Mouse (Mus musculus) CH12F3 (cell line): ENCODE results near the gene Ism2.
"Not testable (repeated sequence)": the region's sequence is repeated elsewhere in the genome, so short reads cannot be mapped to it uniquely, and the experiment has no call there.

ENCODE experiments used
- in situ Hi-C: fragments of 300-500 bp; cut with MboI; formaldehyde crosslinking; loops from 2 replicates; pipeline ENCODE4 v1.14.3; 2020; ENCODE audit warnings: low sequenced_read_pairs

The Ism2 gene

GRCm38 (mm10) chr12:87299037-87299656 lies 358 bp downstream of the Ism2 start:
- in situ Hi-C loops, result no loop called here

- in situ Hi-C loops, result no loop called here
Observed at GRCm38 (mm10) chr12:87293934-87294333, 5.6 kb downstream of the Ism2 start.

DNA sequence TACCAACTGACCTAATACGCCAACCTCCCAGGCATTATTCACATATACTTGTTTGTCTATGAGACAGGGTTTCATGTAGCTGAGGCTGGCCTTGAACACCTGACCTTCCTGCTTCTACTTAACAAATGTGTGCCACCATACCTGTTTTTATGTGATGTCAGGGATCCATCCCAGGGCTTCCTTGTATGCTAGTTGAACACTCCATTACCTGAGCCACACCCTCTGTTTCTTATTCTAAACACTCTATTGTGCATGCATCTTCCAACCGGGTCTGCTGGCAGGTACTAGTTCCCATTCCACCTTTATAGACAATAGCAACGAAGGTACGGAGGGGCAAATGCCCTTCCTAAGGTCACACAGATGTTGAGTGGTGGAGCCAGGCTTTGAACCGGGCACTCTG lies 10.4 kb downstream of the Ism2 start:
- in situ Hi-C loops, result no loop called here

GRCm38 (mm10) chr12:87284726-87285125 lies 14.8 kb downstream of the Ism2 start:
- in situ Hi-C loops, result no loop called here

DNA sequence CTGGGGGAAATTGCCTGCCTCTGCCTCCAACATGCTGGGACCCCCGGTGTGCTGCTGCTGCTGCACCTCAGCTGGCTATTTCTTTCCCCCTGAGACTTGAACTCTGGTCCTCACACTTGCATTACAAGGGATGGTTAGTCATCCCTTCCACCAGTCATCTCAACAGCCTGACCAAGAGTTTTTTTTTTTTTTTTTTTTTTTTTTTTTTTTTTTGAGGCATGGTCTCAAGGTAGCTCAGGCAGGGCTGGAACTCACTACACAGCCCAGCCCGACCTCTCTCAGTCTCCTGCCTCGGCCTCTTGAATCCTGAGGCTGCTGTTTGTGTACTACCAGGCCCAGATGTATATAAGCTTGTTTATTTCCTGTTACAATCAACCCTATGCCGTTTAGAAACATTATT lies 15.2 kb downstream of the Ism2 start:
- in situ Hi-C loops, result no loop called here

DNA sequence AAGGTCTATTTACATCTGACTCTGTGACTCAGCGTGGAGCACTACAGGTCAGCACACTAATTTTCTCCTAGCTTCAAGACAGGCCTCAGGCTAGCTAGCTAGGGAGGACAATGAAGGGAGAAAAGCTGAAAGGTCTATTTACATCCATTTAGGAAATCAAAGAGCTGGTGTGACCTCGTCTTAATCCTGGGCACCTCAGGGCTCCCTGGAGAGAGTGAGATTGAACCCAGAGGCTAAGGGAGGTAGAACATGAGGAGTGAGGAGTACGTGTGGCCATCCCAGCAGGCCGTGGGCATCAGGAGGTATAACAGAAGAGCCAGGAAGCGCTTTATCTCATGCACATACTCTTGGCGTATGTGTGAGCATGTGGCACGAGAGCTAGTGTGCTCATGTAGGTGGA lies 15.8 kb downstream of the Ism2 start:
- in situ Hi-C loops, result no loop called here

GRCm38 (mm10) chr12:87282743-87283142 lies 16.8 kb downstream of the Ism2 start:
- in situ Hi-C loops, result no loop called here

DNA sequence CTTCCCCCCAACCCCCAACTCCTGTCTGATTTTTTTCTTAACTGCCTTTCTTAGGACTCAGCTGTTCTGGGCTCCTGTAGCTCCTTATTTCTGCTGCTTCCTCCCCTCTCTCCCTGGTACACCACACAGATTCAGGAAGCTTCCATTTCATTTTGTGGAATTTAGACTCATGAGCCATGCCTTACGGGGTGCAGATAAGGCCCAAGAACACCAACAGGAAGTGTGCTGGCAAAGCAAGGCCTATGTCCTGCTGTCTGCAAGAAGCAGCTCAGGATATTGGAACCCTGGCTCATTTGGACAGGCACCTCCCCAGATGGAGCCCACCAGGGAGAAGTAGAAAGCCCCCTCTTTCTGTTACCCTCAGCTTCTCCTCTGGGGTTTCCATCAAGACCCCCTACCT lies 17.7 kb downstream of the Ism2 start:
- in situ Hi-C loops, result no loop called here

- in situ Hi-C loops, result no loop called here
Observed at GRCm38 (mm10) chr12:87279879-87280278, 19.6 kb downstream of the Ism2 start.

DNA sequence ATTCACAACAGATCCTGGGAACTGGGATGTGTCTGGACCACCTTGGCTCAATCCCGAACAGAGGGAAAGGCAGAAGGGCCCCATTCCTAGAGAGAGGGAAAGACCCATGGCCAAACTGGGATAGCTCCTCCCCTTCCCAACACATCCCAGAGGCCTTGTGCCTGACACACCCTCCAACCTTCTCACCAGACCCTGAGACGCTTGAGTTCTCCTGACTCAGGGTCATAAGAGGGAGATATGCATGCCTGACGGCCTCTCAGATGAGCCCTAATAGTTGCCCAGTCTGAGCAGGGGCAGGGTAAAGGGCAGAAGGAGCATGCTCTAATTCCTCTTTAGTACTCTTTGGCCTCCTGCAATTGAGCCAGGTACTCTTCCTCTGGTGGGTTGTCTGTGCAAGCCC lies 20.2 kb downstream of the Ism2 start:
- in situ Hi-C loops, result no loop called here

GRCm38 (mm10) chr12:87278118-87278730 lies 21.3 kb downstream of the Ism2 start:
- in situ Hi-C loops, result no loop called here

DNA sequence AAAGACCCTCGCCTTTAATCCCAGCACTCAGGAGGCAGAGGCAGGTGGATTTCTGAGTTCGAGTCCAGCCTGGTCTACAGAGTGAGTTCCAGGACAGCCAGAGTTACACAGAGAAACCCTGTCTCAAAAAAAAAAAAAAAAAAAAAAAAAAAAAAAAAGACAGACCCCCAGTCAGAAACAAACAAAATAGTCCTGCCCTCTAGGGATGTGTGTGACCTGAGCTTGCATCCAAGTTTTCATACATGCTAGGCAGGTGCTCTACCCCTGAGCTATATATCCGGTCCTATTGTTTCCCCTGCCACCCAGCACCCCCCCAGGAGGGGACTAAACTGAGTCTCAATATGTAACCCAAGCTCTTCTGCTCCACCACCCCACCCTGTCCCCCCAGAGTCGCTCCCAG lies 22.3 kb downstream of the Ism2 start:
- in situ Hi-C loops, result not testable (repeated sequence)

DNA sequence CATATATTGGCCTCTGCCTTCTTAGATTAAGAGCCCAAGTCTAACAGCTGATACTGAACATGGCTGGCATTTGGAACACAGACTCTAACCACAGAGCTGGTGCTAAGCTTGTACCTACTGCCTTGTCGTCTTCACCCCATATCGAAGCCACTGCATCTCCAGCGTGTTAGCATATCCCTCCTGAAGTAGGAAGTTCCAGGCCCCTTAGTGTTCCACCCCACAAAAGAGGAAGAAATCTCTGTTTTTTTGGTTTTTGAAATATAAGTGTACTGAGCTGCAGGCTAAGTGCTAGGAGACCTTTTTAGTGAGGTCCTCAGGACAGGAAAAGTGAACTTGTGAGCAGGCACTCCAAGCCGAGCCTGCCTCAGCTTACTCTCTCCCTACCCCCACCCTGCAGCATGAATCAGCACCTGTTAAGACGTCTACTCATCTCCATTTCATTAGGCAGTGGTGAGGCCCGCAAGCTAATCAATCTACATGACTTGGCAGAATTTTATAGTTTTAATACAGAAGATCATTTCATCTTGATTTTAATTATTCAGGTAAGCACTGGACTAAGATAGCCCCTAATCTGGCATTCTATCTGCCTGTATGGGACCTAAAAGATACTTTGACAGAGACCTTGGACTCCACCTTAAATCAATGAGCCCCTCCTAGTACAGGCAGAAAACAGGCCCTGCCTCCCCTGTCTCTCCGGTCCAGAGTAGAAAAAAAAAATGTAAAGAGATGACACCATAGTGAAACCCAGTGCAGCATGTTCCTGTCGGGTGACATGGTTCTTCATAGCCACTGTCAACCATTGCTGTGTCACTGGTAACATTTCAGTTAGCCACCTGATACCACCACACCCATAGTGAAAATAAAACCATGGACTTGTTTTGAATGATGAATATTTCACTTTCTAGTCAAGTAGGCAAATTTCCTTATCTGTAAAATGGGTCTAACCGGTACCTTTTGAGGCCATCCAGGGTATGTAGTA lies 24.4 kb downstream of the Ism2 start:
- in situ Hi-C loops, result no loop called here

DNA sequence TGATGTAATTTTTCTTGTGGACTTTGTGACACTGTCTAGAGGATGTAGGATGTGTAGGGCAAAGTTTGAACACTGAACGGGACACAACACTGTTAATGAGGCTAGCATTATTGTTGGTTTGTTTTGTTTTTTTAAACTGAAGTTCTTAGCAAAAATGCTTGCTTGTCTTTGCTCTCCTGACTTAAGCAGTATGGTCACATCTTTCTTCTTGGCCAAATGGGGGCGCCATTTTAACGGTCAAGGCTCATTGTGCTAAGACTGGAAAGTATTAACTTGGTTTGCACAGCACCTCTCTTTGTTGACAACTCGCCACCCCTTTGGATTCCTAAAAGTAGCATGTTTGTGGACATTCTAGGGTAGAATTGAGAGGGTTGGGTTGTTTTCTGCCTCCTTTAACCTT lies 31.8 kb downstream of the Ism2 start:
- in situ Hi-C loops, result loop anchor here (5.0 kb wide), 1 partner anchor 65 kb away; no protein-coding TSS in a partner anchor

GRCm38 (mm10) chr12:87266827-87267603 lies 32.5 kb downstream of the Ism2 start:
- in situ Hi-C loops, result loop anchor here (5.0 kb wide), 1 partner anchor 65 kb away; no protein-coding TSS in a partner anchor

- in situ Hi-C loops, result loop anchor here (5.0 kb wide), 1 partner anchor 66 kb away; no protein-coding TSS in a partner anchor
Observed at GRCm38 (mm10) chr12:87266108-87266826, 33.2 kb downstream of the Ism2 start, which contains the start of the genes Vipas39 and Ahsa1. TSS of gene Vipas39 (minus strand) at chr12:87266256. TSS of gene Ahsa1 (plus strand) at chr12:87266479.

DNA sequence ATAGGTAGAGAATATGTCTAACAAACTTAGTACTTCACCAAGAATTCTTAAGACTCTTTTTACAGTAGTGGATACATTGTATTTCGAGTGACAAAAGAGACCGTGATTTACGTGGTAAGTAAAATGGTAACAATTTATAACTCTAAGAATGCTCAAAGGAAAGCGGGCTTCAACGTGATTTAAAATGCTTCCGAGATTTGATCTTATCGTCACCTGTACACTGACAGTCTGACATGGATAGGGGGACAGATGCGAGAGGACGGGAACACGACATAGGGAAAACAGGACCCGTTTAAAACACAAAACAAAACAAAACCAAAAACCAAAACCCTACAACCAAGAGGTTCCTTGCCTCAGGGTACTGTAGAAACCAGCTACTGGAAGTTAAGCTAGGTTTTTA lies 34.1 kb downstream of the Ism2 start:
- in situ Hi-C loops, result loop anchor here (5.0 kb wide), 1 partner anchor 67 kb away; no protein-coding TSS in a partner anchor

GRCm38 (mm10) chr12:87260562-87260961 lies 38.9 kb downstream of the Ism2 start:
- in situ Hi-C loops, result no loop called here

DNA sequence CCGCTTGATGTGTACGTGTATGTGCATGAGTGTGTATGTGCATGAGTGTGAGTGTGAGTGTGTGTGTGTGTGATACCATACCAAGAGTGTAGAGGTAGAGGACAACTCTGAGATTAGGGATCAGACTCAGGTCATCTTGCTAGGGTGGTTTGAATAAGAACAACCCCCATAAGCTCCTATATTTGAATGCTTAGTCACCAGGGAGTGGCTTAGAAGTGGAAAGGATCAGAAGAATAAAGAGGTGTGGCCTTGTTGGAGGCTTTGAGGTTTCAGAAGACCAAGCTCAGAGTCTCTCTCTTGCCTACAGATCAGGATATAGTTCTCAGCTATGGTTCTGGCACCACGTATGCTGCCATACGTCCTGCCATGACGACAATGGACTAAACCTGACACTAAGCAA lies 42.9 kb downstream of the Ism2 start:
- in situ Hi-C loops, result no loop called here

- in situ Hi-C loops, result no loop called here
Observed at GRCm38 (mm10) chr12:87253878-87254277, 45.6 kb downstream of the Ism2 start.
